Mouse (Mus musculus): ENCODE data around the gene Asb10.
"Not testable (repeated sequence)": the region's sequence is repeated elsewhere in the genome, so short reads cannot be mapped to it uniquely, and the experiment has no call there.

Gene Asb10

DNA sequence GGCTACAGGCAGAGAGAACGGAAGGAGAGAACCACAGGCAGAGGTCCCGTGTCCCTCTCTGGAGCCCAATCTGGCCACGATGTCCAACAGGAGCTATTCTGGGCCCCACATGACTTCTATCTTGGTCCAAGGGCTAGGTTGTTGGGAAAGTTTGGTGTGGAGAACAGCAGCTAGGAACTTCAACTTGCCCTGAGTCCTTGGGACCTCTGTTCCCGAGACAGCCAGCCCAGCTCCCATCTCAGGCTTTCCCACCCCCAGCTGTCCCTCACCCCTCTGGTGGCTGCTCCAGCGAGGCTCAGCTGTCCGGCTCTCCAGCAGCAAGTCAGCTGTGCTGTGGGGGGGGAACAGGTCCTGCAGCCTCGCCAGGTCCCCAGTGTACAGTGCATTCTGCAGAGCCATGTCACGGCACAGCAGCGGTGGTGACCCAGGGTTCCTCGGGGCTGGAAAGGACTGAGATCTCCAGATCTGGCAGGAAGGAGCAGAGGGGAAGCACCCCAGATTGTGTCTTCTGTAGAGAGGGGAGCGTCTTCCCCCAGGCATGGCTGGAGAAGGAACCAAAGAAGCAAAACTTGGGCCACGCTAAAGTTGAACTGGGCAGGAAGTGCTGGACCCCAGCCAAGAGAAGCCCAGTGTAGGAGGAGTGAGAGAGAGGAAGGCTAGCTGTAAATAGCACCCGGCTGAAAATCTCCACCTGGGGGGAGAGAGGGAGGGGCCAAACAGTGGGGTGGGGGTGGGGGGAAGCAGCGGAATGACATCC lies at the start of gene Asb10:
Gene Asb10 (minus strand): TSS at position 592 of the 757 bp plus-strand sequence.
- no peak for DNase-seq (ENCODE audit: low read depth, low spot score)

DNA sequence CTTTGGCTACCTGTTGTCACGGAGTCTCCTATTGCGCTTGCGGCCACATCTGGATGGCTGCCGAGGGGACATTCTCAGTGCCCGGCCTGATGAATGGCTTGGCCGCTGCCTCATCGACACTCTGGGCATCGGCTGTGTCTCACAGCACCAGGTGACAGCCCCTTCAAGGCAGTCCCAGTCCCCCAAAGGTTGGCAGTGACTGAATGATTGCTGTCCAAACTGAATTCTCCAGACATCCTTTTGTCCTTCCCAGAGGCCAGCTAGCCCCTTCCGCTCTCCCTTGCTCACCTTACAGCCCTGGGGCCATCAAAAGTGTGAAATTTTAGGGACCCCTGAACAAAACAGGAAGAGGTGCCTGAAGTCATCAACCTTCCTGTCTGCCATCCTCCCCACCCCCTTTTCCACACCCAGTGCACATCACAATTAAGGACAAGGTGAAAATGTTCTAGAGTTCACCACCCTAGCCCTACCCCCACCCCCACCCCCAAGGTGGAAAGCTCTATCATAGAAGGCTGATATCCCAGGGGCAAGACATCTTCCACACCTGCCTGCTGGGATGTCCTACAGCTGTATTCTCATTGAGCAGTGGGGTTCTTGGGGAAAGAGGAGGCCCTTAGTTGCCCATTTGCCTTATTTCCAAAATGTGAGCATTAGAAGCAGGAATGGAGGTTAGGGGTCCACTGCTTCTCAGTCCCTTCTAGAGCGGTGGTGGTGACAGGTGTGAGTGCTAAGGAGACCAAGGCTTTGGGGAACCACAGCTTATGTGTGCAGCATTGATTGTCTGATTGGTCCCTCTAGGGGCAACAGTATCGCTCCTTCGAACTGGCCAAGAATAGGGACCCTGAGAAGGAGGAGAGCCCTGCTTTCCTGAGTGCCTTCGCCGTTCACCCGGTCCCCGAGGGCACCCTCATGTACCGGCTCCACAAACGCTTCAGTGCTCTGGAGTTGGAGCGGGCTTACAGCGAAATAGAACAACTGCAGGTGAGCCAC lies 49.0 kb upstream of the Asb10 start:
- no peak for DNase-seq (ENCODE audit: low read depth, low spot score)

GRCm38 (mm10) chr5:24587200-24587577 lies 46.4 kb upstream of the Asb10 start:
- no peak for DNase-seq (ENCODE audit: low read depth, low spot score)

GRCm38 (mm10) chr5:24586547-24587199 lies 45.9 kb upstream of the Asb10 start, which contains the start of gene Chpf2:
TSS of gene Chpf2 (plus strand) at chr5:24586741.
- no peak for DNase-seq (ENCODE audit: low read depth, low spot score)

- no peak for DNase-seq (ENCODE audit: low read depth, low spot score)
Measured at GRCm38 (mm10) chr5:24586106-24586505, 45.3 kb upstream of the Asb10 start.

GRCm38 (mm10) chr5:24578109-24578963 lies 37.6 kb upstream of the Asb10 start:
- no peak for DNase-seq (ENCODE audit: low read depth, low spot score)

GRCm38 (mm10) chr5:24577183-24577929 lies 36.6 kb upstream of the Asb10 start, which contains the start of gene Abcf2:
TSS of gene Abcf2 (minus strand) at chr5:24577467.
- DNase-seq (ENCODE audit: low read depth, low spot score), result peak; percentile 100

- no peak for DNase-seq (ENCODE audit: low read depth, low spot score)
Measured at GRCm38 (mm10) chr5:24576801-24577182, 36.0 kb upstream of the Asb10 start.

DNA sequence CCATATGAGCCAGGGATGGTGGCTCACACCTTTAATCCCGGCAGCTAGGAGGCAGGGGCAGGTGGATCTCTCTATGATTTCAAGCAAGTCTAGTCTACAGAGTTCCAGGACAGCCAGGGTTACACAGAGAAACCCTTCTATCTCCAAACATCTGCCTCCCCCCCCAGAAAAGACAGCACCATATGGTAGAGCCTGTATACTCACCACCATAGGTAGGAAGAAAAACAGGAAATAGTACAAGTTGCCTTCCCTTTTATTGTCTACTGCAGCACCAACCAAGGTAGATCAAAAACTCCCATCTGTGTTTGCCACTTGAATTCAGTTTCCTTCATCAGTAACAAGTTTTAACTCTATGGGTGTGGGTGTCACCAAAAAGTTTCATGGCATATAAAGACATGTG lies 35.2 kb upstream of the Asb10 start:
- no peak for DNase-seq (ENCODE audit: low read depth, low spot score)

GRCm38 (mm10) chr5:24556709-24557108 lies 15.9 kb upstream of the Asb10 start, which contains the start of gene 4931409K22Rik:
TSS of gene 4931409K22Rik (minus strand) at chr5:24556809.
- DNase-seq (ENCODE audit: low read depth, low spot score), result no peak

DNA sequence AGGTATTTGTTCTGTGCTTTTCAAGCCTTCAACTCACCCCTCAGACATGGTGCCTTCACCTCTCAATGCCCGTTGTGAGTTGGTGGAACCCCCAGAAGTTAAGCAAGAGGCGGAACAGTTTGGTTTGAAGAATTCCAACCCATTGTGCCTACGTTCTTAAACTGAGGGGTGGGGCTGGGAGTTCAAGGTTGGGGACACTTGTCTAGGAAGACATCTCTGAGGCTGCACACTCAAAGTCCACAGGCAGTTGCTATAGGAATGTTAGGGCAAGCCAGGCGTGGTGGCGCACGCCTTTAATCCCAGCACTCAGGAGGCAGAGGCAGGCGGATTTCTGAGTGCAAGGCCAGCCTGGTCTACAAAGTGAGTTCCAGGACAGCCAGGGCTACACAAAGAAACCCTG lies 14.6 kb upstream of the Asb10 start:
- DNase-seq (ENCODE audit: low read depth, low spot score), result not testable (repeated sequence)

DNA sequence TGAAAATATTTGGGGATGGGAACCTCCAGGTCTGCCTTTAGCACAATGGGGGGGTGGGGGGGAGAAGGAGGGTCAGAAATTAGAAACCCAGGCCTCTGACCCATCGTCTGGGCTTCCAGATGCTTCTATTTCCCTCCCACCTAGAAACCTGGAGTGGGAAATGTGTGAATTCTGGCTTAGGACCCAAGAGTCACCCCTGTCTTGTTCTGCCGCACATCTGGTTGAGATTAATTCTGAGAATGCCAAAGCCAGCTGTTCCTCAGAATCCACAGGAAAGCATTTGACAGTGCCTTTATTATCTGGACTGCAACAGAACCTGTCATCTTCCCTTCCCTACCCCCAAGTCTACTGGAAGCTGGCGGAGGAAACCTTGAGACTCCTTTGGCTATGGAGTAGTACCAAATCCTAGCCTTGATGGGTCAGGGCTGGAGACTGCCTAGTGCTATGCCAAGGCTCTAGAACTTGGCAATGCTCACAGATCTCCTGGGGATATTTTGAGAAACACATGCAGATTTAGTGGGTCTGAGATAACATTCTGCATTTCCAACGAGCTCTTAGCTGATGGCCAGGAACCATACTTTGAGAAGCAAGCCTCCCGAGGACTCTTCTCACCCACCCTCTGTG lies 13.0 kb upstream of the Asb10 start:
- DNase-seq (ENCODE audit: low read depth, low spot score), result no peak

DNA sequence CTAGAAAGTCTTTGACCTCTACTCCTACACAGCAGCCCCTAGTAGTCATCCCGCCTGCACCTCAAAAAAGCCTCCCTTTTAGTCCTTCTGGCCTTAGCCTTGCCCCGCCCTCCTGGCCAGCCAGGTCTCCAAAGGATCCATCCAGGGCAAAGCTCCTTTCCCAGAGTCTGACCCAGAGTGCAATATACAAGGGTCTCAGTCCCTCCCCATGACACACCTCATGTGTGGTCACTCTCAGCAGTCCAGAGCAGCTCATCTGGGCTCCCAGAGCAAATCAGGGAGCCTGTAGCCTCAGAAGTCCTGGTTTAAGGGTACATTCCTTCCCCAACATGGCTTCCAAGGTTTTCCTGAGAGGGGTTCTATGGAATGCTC lies 10.5 kb upstream of the Asb10 start:
- DNase-seq (ENCODE audit: low read depth, low spot score), result no peak

GRCm38 (mm10) chr5:24550598-24551316 lies 10.0 kb upstream of the Asb10 start:
- peak; percentile 40 for DNase-seq (ENCODE audit: low read depth, low spot score)

DNA sequence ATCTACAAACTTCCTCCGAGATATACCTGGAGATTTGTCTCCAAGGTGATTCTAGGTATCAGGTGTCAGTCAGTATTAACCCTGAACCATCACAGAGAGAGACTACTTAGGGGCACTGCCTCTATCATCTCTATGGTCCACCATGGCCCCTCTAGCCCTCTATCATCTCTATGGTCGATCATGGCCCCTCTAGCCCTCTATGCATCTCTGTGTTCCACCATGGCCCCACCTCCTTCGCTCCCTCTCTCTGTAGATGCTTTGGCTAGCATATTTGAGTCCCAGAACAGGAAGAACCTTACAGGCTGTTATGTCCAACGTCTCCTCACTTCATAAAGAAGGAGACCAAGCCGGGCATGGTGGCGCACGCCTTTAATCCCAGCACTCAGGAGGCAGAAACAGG lies 1.9 kb upstream of the Asb10 start:
- DNase-seq (ENCODE audit: low read depth, low spot score), result no peak

DNA sequence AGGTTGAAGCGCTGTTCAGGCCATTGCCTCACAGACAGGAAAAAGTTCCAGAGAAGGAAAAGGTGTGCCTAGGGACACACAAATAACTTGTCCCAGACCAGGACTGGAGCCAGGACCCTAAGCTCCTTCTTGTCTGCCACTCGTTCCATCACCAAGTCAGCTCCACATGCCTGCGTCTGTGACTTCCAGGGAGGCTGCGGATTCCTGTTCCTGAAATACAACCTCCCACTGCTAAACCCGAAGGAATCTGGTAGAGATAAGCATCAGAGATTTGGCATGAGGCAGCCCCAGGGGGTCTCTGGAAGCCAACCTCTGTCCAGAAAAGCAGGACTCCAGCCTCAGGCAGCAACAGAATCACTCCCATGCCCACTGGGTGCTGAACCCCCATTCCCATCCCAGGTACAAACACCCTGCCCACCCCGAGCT lies 379 bp upstream of the Asb10 start:
- no peak for DNase-seq (ENCODE audit: low read depth, low spot score)

- DNase-seq (ENCODE audit: low read depth, low spot score), result no peak
Measured at GRCm38 (mm10) chr5:24539571-24540296, 1.0 kb downstream of the Asb10 start.

DNA sequence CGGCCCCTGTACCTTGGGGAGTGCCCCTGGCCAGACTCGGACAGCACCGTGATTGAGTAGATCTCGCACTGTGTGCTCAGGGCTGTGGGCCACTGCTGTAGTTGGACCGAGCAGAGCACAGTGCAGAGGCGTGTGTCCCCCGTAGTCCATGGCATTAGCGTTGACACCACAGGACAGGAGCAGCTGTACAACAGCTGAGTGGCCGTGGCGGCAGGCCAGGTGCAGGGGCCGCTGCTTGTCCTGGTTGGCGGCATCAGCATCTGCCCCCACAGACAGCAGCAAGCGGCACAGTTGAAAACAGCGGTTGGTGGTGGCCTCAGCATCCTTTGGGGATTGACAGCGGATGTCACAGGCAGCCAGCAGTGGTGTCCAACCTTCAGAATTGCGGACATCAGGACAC lies 3.2 kb downstream of the Asb10 start:
- no peak for DNase-seq (ENCODE audit: low read depth, low spot score)

Data from brain, embryonic 18.5 days (tissue).